Mouse (Mus musculus) WW6 (cell line): ENCODE data around the gene Pik3c2a.
"Not testable (repeated sequence)": the region's sequence is repeated elsewhere in the genome, so short reads cannot be mapped to it uniquely, and the experiment has no call there.

Experiments used
- DNase-seq: peaks from one replicate; pipeline ENCODE4 v3.0.0-alpha.2; 2013; ENCODE audit warnings: low read depth, low spot score

The Pik3c2a gene

GRCm38 (mm10) chr7:116392329-116392728, 50.9 kb downstream of the Pik3c2a start:
- DNase-seq: no peak

GRCm38 (mm10) chr7:116387389-116387788, 55.9 kb downstream of the Pik3c2a start:
- DNase-seq: not testable (repeated sequence)

- not testable (repeated sequence) for DNase-seq
These were observed 64.1 kb downstream of the Pik3c2a start for GRCm38 (mm10) chr7:116379181-116379580.

- DNase-seq: no peak
These were observed 69.0 kb downstream of the Pik3c2a start for GRCm38 (mm10) chr7:116374284-116374683.

- DNase-seq: no peak
These were observed 107.0 kb downstream of the Pik3c2a start for GRCm38 (mm10) chr7:116336226-116336625.

- no peak for DNase-seq
These were observed 108.1 kb downstream of the Pik3c2a start for GRCm38 (mm10) chr7:116335133-116335532.

GRCm38 (mm10) chr7:116334669-116335038, 108.6 kb downstream of the Pik3c2a start:
- DNase-seq: no peak

- DNase-seq: peak; percentile 83
These were observed 109.3 kb downstream of the Pik3c2a start, which contains the start of gene Rps13 for GRCm38 (mm10) chr7:116333713-116334668. Gene Rps13 (minus strand): TSS chr7:116334195.

GRCm38 (mm10) chr7:116331246-116331645, 112.0 kb downstream of the Pik3c2a start:
- DNase-seq: no peak

GRCm38 (mm10) chr7:116329858-116330257, 113.4 kb downstream of the Pik3c2a start:
- no peak for DNase-seq

GRCm38 (mm10) chr7:116328777-116329176, 114.5 kb downstream of the Pik3c2a start:
- no peak for DNase-seq

- no peak for DNase-seq
These were observed 115.3 kb downstream of the Pik3c2a start for GRCm38 (mm10) chr7:116327901-116328300.

- DNase-seq: no peak
These were observed 119.8 kb downstream of the Pik3c2a start for GRCm38 (mm10) chr7:116323331-116323964.

GRCm38 (mm10) chr7:116309456-116309855, 133.8 kb downstream of the Pik3c2a start:
- no peak for DNase-seq

- peak; percentile 55 for DNase-seq
These were observed 134.6 kb downstream of the Pik3c2a start for GRCm38 (mm10) chr7:116308632-116308991.

- DNase-seq: peak; percentile 59
These were observed 135.2 kb downstream of the Pik3c2a start, which contains the start of gene Plekha7 for GRCm38 (mm10) chr7:116307871-116308631. Gene Plekha7 (minus strand): TSS chr7:116308376.

GRCm38 (mm10) chr7:116307099-116307870, 136.0 kb downstream of the Pik3c2a start:
- DNase-seq: peak; percentile 67

- no peak for DNase-seq
These were observed 136.6 kb downstream of the Pik3c2a start for GRCm38 (mm10) chr7:116306601-116307000.

- no peak for DNase-seq
These were observed 141.5 kb downstream of the Pik3c2a start for GRCm38 (mm10) chr7:116301661-116302311.

- DNase-seq: no peak
These were observed 142.1 kb downstream of the Pik3c2a start for GRCm38 (mm10) chr7:116301144-116301543.

GRCm38 (mm10) chr7:116298851-116299250, 144.4 kb downstream of the Pik3c2a start:
- no peak for DNase-seq
